7 mouse cellular contexts compared by ENCODE assay signal in the genomic region with DNA sequence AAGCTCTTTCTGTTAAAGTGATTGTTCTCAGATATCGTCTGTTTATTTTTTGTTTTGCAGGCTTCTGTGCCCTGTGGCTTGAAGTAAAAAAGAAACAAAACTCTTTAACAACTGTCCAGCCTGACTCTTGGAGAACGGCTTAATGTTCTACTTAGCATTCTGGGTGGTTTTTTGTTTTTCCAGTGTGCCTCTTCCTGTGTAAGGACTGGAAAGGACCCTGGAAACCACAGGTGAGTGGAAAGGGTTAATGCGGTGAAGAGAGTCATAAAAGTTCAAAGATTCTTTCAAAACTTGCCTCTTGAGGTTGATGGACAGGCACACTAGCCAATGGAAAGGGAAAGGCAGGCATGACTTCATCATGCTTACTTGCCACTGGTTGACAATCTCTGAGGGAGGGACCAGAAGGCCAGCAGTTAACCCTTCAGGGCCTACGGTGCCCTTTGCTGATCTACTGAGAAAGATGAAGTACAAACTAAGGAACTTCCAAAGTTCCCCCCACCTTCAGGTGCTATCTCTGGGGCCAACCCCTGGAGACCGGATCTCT. TPM values are rescaled to one million over a fixed set of nuclear protein-coding genes. Genes with fewer than 3 reads are reported as not detected.
DNase-seq lines count a peak whose midpoint lies in the region; ATAC-seq lines count a peak whose summit lies in the region.

No protein-coding gene starts in this region.

- peak overlapping the region; percentile 10; the same call in 1 of the 2 replicates for H3K4me2 ChIP-seq in embryonic facial prominence, embryonic 11.5 days (ENCODE audit: low read depth, low read length)
- H3K4me2 ChIP-seq in intestine, embryonic 16.5 days (ENCODE audit: low read depth, low read length): peak overlapping the region; percentile 34
- no peak overlapping the region; the same call in none of the 2 replicates for H3K4me2 ChIP-seq in midbrain, embryonic 12.5 days (replicated peaks)

- H3K36me3 ChIP-seq in embryonic facial prominence, embryonic 11.5 days (replicated peaks; ENCODE audit: control insufficient read depth, insufficient read depth, low read depth, low read length): no peaks in the 10 kb centered on the region
- no peaks in the 10 kb centered on the region for H3K36me3 ChIP-seq in intestine, embryonic 16.5 days (ENCODE audit: control insufficient read depth, insufficient read depth, low read length)
- peaks cover 20% of the 10 kb centered on the region for H3K36me3 ChIP-seq in limb, embryonic 10.5 days
- no peaks in the 10 kb centered on the region for H3K36me3 ChIP-seq in midbrain, embryonic 12.5 days

- no peak overlapping the region for H3K4me3 ChIP-seq in embryonic facial prominence, embryonic 11.5 days (ENCODE audit: low read depth, low read length)
- H3K4me3 ChIP-seq in intestine, embryonic 16.5 days (ENCODE audit: low read length): peak overlapping the region; percentile 21
- H3K4me3 ChIP-seq in limb, embryonic 10.5 days: peak overlapping the region; percentile 16
- H3K4me3 ChIP-seq in midbrain, embryonic 12.5 days: no peak overlapping the region

- H3K9me3 ChIP-seq in embryonic facial prominence, embryonic 11.5 days (replicated peaks; ENCODE audit: control insufficient read depth, low read length): no peaks in the 10 kb centered on the region
- H3K9me3 ChIP-seq in intestine, embryonic 16.5 days (ENCODE audit: control insufficient read depth, low read length): no peaks in the 10 kb centered on the region
- H3K9me3 ChIP-seq in limb, embryonic 10.5 days (replicated peaks): no peaks in the 10 kb centered on the region
- no peaks in the 10 kb centered on the region for H3K9me3 ChIP-seq in midbrain, embryonic 12.5 days

- no peaks in the 10 kb centered on the region for H3K27me3 ChIP-seq in embryonic facial prominence, embryonic 11.5 days (ENCODE audit: control insufficient read depth, insufficient read depth, low read length)
- no peaks in the 10 kb centered on the region for H3K27me3 ChIP-seq in intestine, embryonic 16.5 days (replicated peaks; ENCODE audit: control insufficient read depth, insufficient read depth, low read length)
- H3K27me3 ChIP-seq in limb, embryonic 10.5 days (ENCODE audit: low read depth, poor library complexity, severe bottlenecking): no peaks in the 10 kb centered on the region
- no peaks in the 10 kb centered on the region for H3K27me3 ChIP-seq in midbrain, embryonic 12.5 days

- 11% methylated on average over 5 of the region's 5 CpGs for WGBS in embryonic facial prominence, embryonic 11.5 days
- WGBS in intestine, embryonic 16.5 days: 7% methylated on average over 5 of the region's 5 CpGs
- WGBS in limb, embryonic 10.5 days: 8% methylated on average over 5 of the region's 5 CpGs
- WGBS in midbrain, embryonic 12.5 days: 13% methylated on average over 5 of the region's 5 CpGs

- H3K9ac ChIP-seq in embryonic facial prominence, embryonic 11.5 days (replicated peaks; ENCODE audit: low read length): peak overlapping the region; percentile 37
- no peak overlapping the region for H3K9ac ChIP-seq in intestine, embryonic 16.5 days (ENCODE audit: low read depth, low read length)
- no peak overlapping the region for H3K9ac ChIP-seq in midbrain, embryonic 12.5 days (replicated peaks)

- 0 out of 2 replicates have a peak overlapping the region, but pooled peaks have one; percentile 41 for H3K27ac ChIP-seq in embryonic facial prominence, embryonic 11.5 days (replicated peaks; ENCODE audit: low read depth, low read length)
- H3K27ac ChIP-seq in intestine, embryonic 16.5 days (ENCODE audit: low read length): no peak overlapping the region
- H3K27ac ChIP-seq in limb, embryonic 10.5 days: peak overlapping the region; percentile 82
- no peak overlapping the region for H3K27ac ChIP-seq in midbrain, embryonic 12.5 days (replicated peaks)

- ATAC-seq in embryonic facial prominence, embryonic 11.5 days (replicated peaks; ENCODE audit: insufficient number of reproducible peaks, low FRiP score, low TSS enrichment, low read depth): peak; percentile 82
- ATAC-seq in granulocyte monocyte progenitor cell, adult 5-6 weeks (replicated peaks; ENCODE audit: poor library complexity, severe bottlenecking): peak; percentile 96
- ATAC-seq in intestine, embryonic 16.5 days: peak; percentile 94
- ATAC-seq in midbrain, embryonic 12.5 days (ENCODE audit: low FRiP score, low read depth): peak; percentile 87

- peaks cover 8% of the 10 kb centered on the region; the same call in 1 of the 2 replicates for H3K4me1 ChIP-seq in embryonic facial prominence, embryonic 11.5 days (ENCODE audit: control insufficient read depth, insufficient read depth, low read length)
- peaks cover 14% of the 10 kb centered on the region; the same call in 1 of the 2 replicates for H3K4me1 ChIP-seq in intestine, embryonic 16.5 days (ENCODE audit: control insufficient read depth, insufficient read depth, low read length)
- H3K4me1 ChIP-seq in limb, embryonic 10.5 days: peaks cover 50% of the 10 kb centered on the region
- peaks cover 36% of the 10 kb centered on the region for H3K4me1 ChIP-seq in midbrain, embryonic 12.5 days

- peak; percentile 98 for DNase-seq in ZHBTc4 (ENCODE audit: low read depth, low spot score)
- peak; percentile 98 for DNase-seq in embryonic facial prominence, embryonic 11.5 days (ENCODE audit: low spot score)
- DNase-seq in limb, embryonic 10.5 days (ENCODE audit: low spot score): peak; percentile 89
- peak; percentile 55 to 64 for DNase-seq in spleen, adult 18-20 months

RNA-seq across cellular contexts. Expression of a gene that starts 4.8 kb away (rescaled TPM):
- 54.1 and 59.0 TPM in 2 replicates for polyA plus RNA-seq in embryonic facial prominence, embryonic 11.5 days (2014; fragmentation: Nextera tagmentation; extraction: Ambion mirVana)
- 42.8 and 63.5 TPM in 2 replicates for total RNA-seq in granulocyte monocyte progenitor cell, adult 5-6 weeks (2014; fragmentation: Nextera tagmentation)
- 54.8 and 58.7 TPM in 2 replicates for total RNA-seq in granulocyte monocyte progenitor cell, adult 5-6 weeks (2017)
- 21.6 and 22.4 TPM in 2 replicates for polyA plus RNA-seq in intestine, embryonic 16.5 days (2015; fragmentation: Nextera tagmentation; extraction: Ambion mirVana)
- 108 and 115 TPM in 2 replicates for polyA plus RNA-seq in limb, embryonic 10.5 days (2016; fragmentation: Nextera tagmentation; extraction: Ambion mirVana)
- polyA plus RNA-seq in midbrain, embryonic 12.5 days (2016; fragmentation: Nextera tagmentation; extraction: Ambion mirVana): 108 and 115 TPM in 2 replicates

RNA-seq across cellular contexts. Expression of a gene that starts 20.5 kb away (rescaled TPM):
- 9.1 and 9.6 TPM in 2 replicates for polyA plus RNA-seq in embryonic facial prominence, embryonic 11.5 days (2014; fragmentation: Nextera tagmentation; extraction: Ambion mirVana)
- 40.9 and 43.8 TPM in 2 replicates for total RNA-seq in granulocyte monocyte progenitor cell, adult 5-6 weeks (2014; fragmentation: Nextera tagmentation)
- 15.6 and 22.4 TPM in 2 replicates for total RNA-seq in granulocyte monocyte progenitor cell, adult 5-6 weeks (2017)
- 20.1 and 21.9 TPM in 2 replicates for polyA plus RNA-seq in intestine, embryonic 16.5 days (2015; fragmentation: Nextera tagmentation; extraction: Ambion mirVana)
- polyA plus RNA-seq in limb, embryonic 10.5 days (2016; fragmentation: Nextera tagmentation; extraction: Ambion mirVana): 10.2 and 11.5 TPM in 2 replicates
- polyA plus RNA-seq in midbrain, embryonic 12.5 days (2016; fragmentation: Nextera tagmentation; extraction: Ambion mirVana): 11.7 and 13.7 TPM in 2 replicates

RNA-seq across cellular contexts. Expression of a gene that starts 52.4 kb away (rescaled TPM):
- 0.91 TPM in 1 of 2 replicates, not detected in the other for polyA plus RNA-seq in embryonic facial prominence, embryonic 11.5 days (2014; fragmentation: Nextera tagmentation; extraction: Ambion mirVana)
- total RNA-seq in granulocyte monocyte progenitor cell, adult 5-6 weeks (2014; fragmentation: Nextera tagmentation): 0.58 TPM in 1 of 2 replicates, not detected in the other
- not detected in 2 replicates for total RNA-seq in granulocyte monocyte progenitor cell, adult 5-6 weeks (2017)
- 0.57 TPM in 1 of 2 replicates, not detected in the other for polyA plus RNA-seq in intestine, embryonic 16.5 days (2015; fragmentation: Nextera tagmentation; extraction: Ambion mirVana)
- polyA plus RNA-seq in limb, embryonic 10.5 days (2016; fragmentation: Nextera tagmentation; extraction: Ambion mirVana): not detected in 2 replicates
- polyA plus RNA-seq in midbrain, embryonic 12.5 days (2016; fragmentation: Nextera tagmentation; extraction: Ambion mirVana): not detected in 2 replicates

Comparison
In these comparisons a context has a peak if more than half of its experiments do, and no peak if none do; other contexts are left out.
1. H3K27ac ChIP-seq: peak in embryonic facial prominence, embryonic 11.5 days (single experiment) and limb, embryonic 10.5 days (single experiment); none in intestine, embryonic 16.5 days (single experiment) and midbrain, embryonic 12.5 days (single experiment).
2. H3K4me3 ChIP-seq: peak in intestine, embryonic 16.5 days (single experiment) and limb, embryonic 10.5 days (single experiment); none in embryonic facial prominence, embryonic 11.5 days (single experiment) and midbrain, embryonic 12.5 days (single experiment).
3. Peak in every context shown above with its lines, with median percentiles within 50 percentile points of each other: DNase-seq and ATAC-seq.